Mouse (Mus musculus) thymus, adult 18-20 months (tissue): ENCODE measurements around the gene Gm3238.
"Not testable (repeated sequence)": the region's sequence is repeated elsewhere in the genome, so short reads cannot be mapped to it uniquely, and the experiment has no call there.

Experiments
- DNase-seq, 2 experiments: peaks; one replicate each; pipeline ENCODE4 v3.0.0; 2022; ENCODE audit warnings: mixed read lengths in 2 of 2

Gene Gm3238

GRCm38 (mm10) chr10:77741924-77742688, 29.0 kb downstream of the Gm3238 start, which contains the start of gene Gm18596:
TSS of gene Gm18596 (minus strand) at chr10:77742638.
- not testable (repeated sequence) for DNase-seq

DNA sequence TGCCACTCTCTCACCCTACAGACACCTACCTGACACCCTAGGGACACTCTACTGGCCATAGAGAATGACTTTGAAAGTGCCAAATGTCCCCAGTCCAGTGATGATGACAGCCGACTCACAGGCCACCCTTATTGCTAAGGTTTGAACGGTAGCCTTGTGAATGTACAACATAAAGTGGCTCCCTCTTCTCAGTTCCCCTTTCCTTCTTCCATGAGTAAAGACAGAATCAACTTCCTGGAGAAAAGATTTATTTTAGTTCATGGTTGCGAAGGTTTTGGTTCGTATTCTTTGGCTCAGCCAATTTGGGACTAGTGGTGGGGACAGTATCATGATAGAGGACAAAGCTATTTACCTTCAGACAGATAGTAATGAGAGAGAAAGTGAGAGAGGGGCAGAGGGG, 32.2 kb downstream of the Gm3238 start:
- no peak for DNase-seq

GRCm38 (mm10) chr10:77735928-77736327, 35.2 kb downstream of the Gm3238 start:
- no peak for DNase-seq

- no peak for DNase-seq
Observed at GRCm38 (mm10) chr10:77729241-77729640, 41.9 kb downstream of the Gm3238 start.

DNA sequence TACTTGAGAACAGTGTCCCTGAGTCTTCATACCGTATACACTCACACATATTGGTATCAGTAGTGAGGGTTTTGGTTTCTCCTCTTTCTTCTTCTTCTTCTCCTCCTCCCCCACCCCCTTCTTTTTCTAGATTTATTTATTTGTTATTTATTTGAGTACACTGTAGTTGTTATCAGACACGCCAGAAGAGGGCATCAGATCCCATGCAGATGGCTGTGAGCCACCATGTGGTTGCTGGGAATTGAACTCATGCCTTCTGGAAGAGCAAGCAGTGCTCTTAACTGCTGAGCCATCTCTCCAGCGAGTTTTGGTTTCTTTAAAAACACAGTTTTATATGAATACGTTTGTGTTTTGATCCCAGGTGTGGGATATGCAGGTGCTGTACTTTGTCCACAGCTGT, 42.8 kb downstream of the Gm3238 start:
- no peak for DNase-seq

DNA sequence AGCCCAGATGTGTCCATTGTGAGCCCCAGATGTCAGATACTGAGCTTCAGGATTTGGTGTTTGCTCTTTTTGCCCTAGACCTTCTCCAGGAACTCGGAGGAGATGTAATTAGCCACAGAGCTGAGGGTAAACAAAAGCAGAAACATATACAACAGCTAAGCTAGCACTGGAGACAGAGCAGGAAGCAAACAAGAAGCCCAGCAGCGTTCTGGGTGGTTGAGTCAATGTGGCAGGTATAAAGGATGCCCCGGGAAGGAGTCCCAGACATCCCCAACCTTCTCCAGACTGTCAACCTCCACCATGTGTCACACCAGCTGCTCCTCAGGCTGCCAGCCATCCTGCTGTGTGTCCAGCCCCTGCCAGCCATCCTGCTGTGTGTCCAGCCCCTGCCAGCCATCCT, 44.9 kb downstream of the Gm3238 start, which contains the start of gene Gm10100:
Gene Gm10100 (plus strand): TSS at position 301 of the 400 bp plus-strand sequence.
- no peak for DNase-seq

GRCm38 (mm10) chr10:77724855-77725254, 46.3 kb downstream of the Gm3238 start:
- DNase-seq, result no peak
